Mouse (Mus musculus) testis, postnatal 14 days (tissue): ENCODE measurements around the gene Meis1.

Experiments used
- DNase-seq: peaks from one replicate; pipeline ENCODE4 v3.0.0; 2021; ENCODE audit warnings: low spot score

The Meis1 gene

DNA sequence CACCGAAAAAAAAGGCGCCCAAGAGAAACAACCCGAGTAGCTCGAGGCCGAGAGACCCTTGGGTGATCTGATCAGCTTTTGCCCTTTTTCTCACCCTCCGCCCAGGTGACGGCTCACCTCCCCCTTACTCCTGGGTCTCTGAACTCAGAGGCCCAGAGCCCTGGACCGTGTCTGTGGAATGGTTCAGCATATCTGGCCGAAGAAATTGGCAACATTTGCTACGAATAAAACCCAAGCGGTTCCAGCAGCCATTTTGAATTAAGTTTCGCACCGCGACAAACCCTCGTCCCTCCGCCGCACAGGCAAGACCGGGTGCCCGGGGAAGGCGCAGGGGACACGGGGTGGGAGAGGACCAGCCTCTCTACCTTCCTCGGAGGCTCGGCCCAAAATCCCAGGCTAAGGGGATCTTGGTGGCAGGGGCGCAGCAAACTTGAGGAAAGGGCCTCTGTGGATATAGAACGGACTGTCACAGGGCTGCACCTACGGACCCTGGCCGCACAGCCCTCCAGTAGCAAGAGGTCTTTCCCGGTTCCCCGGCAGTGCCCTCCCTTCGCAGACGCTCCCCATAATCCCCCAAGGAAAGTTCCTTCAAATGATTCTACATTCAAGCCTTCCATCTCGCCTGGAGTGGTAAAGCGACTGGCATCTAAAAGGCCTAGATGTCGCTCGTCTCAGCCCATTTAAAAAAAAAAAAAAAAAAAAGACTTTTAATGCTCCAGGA is 4.2 kb downstream of the Meis1 start:
- peak; percentile 41 for DNase-seq

- DNase-seq: no peak
These were observed 4.7 kb downstream of the Meis1 start for GRCm38 (mm10) chr11:19014113-19014440.

DNA sequence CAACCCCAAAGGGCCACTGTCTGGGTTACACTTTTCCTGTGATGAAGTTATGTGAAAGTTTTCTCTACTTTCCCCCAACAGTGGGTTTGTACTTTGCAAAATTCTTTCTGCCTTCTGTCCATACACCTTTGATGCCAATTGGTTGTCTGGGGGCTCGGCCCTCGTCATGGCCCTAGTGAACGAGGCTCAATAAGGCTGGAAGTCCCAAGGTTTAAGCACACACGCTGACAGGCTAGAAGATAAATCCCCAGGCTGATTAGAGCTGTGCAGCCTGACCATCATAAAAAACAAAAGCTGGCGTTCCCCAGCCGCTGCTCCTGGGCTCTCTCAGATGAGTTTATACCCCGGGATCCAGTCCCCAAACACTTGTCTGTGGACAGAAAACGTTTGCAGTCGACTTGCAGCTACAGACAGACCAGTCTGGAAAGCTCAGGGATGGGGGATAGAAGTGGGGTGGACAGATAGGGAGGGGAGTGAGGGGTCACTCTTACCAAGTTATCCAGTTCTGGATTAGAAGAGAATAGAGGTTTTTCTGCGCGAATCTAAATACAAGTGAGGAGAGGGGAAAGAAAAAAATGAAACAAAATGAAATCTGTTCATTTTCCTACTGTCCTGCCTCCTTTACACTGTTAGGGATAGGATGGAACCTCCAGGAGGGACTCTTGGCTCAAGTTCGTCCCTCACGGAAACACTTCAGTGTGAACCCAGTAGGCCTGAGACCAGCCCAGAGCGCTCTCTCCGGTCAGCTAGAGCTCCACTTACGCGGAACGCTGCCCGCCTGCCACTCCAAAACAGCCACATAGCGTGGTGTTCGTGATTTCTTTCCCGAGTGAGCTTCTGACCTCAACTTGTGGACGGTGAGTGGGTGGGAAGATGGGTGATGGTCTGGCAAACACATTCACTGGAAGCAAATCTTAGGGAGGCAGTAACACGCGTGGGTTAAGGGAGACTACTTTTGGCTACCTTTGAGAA is 5.4 kb downstream of the Meis1 start:
- no peak for DNase-seq

GRCm38 (mm10) chr11:19012463-19013115 is 6.2 kb downstream of the Meis1 start:
- no peak for DNase-seq

DNA sequence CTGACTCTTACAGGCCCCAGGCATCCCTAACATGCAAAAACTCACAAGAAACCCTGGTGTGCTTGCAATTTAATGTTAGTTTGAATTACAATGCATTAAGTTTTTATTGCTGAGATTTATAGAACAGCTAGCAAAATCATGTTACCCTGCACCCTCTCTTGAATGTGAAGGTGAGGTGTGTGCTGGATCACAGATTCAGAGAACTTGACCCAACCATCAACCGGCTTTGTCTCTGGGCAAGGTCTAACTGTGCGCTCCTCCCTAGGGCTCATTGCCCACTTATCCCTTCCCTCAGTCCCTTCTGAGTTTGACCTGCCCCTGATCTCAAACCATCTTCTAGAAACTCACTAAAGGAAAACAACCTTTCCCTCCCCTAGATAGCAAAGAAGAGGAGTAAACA is 6.8 kb downstream of the Meis1 start:
- no peak for DNase-seq

DNA sequence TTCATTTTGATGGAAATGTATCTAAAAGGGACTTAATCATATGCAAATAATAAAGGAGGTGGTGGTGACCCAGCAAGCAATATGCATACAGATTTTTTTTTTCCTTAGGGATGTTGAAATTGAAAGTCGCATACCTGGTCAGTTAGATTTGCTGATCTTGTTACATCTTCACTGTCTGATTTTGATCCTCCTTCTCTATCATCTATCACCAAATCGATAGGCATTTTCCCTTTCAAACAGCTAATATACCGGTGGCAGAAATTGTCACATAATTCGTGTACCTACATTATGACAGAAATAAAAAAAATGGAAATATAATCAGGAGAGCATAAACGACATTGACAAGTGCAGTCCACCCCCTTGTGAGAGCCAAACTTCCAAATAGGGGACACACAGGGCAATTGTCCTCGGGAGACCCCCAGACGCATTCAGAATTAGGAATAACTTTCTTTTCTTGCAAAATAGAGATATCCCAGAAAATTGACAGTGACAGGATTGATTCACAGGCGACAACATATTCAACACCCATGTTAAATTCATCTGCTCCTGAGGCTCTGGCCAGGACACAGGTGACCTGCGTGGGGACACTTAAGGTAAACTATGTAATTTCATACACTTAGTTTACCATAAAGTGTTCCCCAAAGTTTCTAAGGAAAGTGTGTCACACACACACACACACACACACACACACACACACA is 7.5 kb downstream of the Meis1 start:
- no peak for DNase-seq

DNA sequence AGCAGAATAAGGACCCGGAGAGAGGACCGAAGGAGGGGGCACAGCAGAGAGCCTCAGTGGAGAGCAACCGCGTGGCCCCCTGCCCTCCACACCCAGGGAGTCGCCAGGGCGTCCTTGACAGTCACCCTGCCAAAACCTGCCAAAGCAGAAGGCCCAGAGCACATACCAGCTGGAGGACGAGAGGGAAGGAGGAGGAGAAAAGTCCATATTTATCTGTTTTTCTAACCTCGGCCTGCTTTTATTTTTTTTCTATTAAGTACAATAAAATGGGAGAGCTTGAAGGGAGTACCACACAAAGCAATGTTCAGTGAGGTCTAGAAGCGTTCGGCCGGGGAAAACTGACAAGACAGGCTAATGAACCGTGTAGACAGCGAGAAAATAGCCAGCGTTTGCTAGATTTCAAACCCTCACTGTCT is 8.4 kb downstream of the Meis1 start:
- DNase-seq: no peak

DNA sequence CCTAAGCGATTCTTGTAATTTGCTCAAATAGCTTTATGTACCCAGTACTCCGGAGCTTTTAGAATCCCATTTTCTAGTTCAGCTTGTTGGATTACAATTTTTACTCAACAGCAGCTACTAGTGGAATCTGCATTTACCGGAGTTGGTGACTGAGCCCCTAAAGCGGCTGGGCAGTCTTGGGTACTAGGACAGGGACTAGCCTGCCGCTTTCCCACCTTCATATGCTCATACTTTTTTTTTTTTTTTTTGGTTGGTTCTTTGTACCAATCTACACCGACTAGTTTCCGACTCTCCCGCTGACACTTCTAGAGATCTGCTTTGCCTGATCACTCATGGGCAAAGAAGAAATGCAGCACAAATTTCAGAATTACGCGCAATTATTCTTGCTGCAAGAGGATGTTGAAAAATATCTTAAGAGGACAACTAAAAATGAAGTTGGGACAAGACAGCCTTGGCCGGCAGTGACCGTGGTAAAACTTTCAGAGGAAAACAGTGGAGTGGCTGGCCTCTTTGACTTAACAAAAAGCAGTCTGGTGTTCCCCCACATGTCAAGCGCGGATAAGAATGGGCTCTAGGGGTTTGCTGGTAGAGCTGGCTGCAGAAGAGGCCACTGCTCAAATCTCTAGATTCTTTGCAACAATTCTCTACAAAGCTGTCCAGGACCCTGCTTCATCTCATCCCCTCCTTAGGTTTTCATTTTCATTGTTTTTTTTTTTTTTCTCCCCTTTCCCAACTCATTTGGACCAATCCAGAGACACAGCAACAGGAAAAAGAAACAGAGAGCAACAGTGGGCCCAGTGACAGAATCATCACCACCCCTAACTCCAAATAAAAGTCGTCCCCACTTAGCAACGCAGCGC is 9.0 kb downstream of the Meis1 start:
- DNase-seq: no peak

GRCm38 (mm10) chr11:19008610-19009384 is 10.0 kb downstream of the Meis1 start:
- DNase-seq: no peak

GRCm38 (mm10) chr11:19007541-19008424 is 11.0 kb downstream of the Meis1 start:
- DNase-seq: no peak

GRCm38 (mm10) chr11:19007068-19007467 is 11.7 kb downstream of the Meis1 start:
- DNase-seq: no peak

GRCm38 (mm10) chr11:19005913-19006693 is 12.7 kb downstream of the Meis1 start:
- no peak for DNase-seq

- DNase-seq: no peak
These were observed 13.5 kb downstream of the Meis1 start for GRCm38 (mm10) chr11:19005007-19005912.

DNA sequence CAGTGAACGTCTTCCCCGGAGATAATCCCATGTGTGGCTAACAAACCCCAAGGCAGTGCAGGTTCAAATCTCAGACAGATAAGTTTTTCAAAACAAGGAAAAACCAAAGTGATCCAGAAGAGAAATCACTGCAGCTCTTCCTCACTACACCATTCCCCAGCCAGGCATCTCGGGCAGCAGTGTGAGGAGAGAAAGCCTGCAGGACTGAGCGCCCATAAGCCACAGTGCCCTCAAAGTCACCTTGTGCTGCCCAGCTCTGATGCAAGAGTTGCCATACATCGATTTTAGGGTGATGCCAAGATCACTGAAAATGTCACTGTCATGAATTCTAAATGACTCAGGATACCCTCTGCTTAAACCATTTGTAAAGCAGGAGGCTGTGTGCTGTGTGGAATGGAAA is 15.7 kb downstream of the Meis1 start:
- DNase-seq: no peak

GRCm38 (mm10) chr11:18996767-18997166 is 22.0 kb downstream of the Meis1 start:
- DNase-seq: no peak

- no peak for DNase-seq
These were observed 22.5 kb downstream of the Meis1 start for GRCm38 (mm10) chr11:18996289-18996688.

GRCm38 (mm10) chr11:18992796-18993195 is 26.0 kb downstream of the Meis1 start:
- DNase-seq: no peak
